Mouse (Mus musculus) left cerebral cortex, postnatal 4 days (tissue): Measurements from ENCODE around the gene Fndc3b. TPM values are rescaled to one million over a fixed set of nuclear protein-coding genes. Genes with fewer than 3 reads are reported as not detected.

Source experiments
- DNase-seq: peaks from one replicate; pipeline ENCODE4 v3.0.0-alpha.2; 2022
- intact Hi-C: fragments of 180-260 bp; cut with DNase I; formaldehyde crosslinking; loops from one replicate; pipeline ENCODE4 v1.15.1; 2025
- microRNA-seq: library from miRNA; unstranded; fragments of <30 nt; microRNA quantifications from one replicate; pipeline ENCODE4 v1.2.0, GENCODE M21; 2022
- total RNA-seq, 2 experiments: library from RNA; stranded (reverse); gene quantifications; 2 replicates each; pipeline ENCODE4 v1.2.3; 2021

Fndc3b gene
- total RNA-seq, 2 experiments from 2014 or later = 25.9 to 26.4 TPM

- intact Hi-C loops = no loop called here
- no peak for DNase-seq
Observed at GRCm38 (mm10) chr3:27371276-27371621, 339.9 kb downstream of the Fndc3b start, which contains the start of gene Ghsr. Ghsr (plus strand) TSS chr3:27371351.

- intact Hi-C loops = no loop called here
- DNase-seq = no peak
Observed at GRCm38 (mm10) chr3:27370582-27371275, 340.4 kb downstream of the Fndc3b start.

- intact Hi-C loops = no loop called here
- DNase-seq = peak; percentile 30
Observed at GRCm38 (mm10) chr3:27370125-27370524, 341.0 kb downstream of the Fndc3b start.

Small RNA genes lying within 50 kb of the gene (microRNA-seq; reads per million reads assigned to microRNA genes)
- gene Mir3092 = not detected

Other genes starting within 250 kb of the Fndc3b start
- 1 to 10 TPM; 1.1 to 1.9 TPM for gene Tmem212, start 185.1 kb upstream of the Fndc3b start, total RNA-seq
- gene Pld1, start 227.4 kb upstream of the Fndc3b start, total RNA-seq = 1 to 10 TPM; 7.6 TPM